Mouse (Mus musculus) kidney, adult 18-20 months (tissue): ENCODE data around the gene Apobec3.
"Not testable (repeated sequence)": the region's sequence is repeated elsewhere in the genome, so short reads cannot be mapped to it uniquely, and the experiment has no call there.

Experiments used
- DNase-seq: peaks from one replicate; pipeline ENCODE4 v3.0.0; 2021

The Apobec3 gene

DNA sequence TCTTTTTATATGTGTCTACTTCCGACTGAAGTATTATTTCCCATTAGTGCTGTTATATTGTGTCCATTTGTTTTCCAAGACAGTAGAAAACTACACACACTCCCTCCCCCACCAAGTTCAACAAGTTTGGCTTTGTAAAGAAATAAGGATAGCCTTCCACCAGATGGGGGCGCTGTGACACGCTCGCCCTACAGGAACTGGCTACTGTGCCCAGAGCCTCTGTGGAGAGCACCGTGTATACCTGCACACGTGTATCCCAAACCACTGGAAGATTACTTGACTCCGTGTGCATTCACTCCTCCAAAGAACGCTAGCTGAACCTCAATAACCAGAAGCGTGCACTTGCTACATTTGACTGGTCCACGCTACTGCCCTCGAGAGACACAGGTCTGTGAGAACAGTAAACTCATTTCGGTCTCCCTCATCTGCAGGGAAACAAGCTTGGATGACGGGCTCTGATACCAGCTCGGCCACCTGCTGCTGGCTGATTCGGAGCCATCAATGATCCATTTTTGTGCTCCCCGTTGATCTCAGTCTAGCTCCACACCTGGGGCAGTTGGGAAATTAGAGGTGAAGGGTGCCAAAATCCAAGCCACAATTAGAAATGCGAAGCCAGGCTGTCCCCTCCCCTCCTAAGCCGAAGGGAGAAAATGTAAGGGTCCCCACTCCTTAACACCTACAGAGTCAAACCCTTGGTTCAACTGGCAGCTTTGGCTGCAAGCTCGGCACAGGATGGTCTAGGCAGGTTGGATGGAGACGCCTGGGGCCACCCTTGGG is at the start of gene Apobec3:
Gene Apobec3, plus strand, starts transcription at position 224 of the 777 bp plus-strand sequence.
- DNase-seq, result peak; percentile 61

DNA sequence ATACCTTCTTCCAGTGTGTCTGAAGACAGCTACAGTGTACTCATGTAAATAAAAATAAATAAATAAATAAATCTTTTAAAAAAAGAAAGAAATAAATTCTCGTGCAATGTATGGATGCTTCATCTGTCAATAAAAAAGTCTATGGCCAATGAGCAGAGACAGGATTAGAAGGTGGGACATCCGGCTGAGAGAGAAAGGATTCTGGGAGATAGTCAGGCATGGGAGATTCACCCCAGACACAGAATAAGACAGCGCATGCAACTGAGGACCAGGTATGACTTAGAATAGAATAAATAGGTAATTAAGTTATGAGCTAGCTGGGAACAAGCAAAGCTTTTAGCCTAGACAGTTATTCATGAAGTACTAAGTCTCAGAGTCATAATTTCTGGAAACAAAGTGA is 48.5 kb upstream of the Apobec3 start:
- DNase-seq, result no peak

DNA sequence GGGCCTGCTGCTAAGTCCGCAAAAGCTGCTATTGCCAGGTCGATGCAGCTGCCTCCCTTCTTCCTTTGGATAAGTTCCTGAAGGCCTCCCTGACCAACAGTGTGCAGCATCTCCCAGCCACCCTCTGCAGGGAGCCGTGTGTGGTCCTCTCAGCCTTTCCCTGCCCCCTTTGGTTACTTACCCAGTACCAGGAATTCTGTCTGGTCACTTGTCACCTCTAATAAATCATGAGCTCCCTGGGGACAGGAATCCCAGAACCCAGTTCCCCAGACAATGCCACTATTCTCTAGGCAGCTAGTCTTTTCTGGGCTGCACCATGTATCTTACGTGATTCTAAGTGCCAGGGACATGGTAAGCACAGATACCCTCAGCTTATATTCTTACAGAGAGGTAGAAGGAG is 45.5 kb upstream of the Apobec3 start:
- no peak for DNase-seq

DNA sequence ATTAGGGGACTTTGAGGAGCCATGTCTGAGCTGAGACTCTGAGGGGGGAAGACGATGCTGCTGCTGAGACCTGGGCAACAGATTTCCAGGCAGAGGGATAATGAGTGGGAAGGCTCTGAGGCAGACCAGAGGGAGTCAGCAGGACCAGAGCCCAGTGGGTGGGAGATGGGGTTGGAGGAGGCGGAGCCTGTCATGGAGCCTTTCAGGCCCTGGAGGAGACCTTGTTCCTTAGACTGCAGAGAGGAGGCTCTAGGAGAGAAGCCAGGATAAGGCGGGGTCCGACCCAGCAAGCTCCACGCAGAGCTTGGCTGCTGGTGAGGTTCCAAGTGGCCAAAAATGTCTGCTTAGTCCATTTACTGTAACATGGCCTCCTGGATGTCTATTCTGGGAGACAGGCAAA is 44.4 kb upstream of the Apobec3 start:
- DNase-seq, result no peak

DNA sequence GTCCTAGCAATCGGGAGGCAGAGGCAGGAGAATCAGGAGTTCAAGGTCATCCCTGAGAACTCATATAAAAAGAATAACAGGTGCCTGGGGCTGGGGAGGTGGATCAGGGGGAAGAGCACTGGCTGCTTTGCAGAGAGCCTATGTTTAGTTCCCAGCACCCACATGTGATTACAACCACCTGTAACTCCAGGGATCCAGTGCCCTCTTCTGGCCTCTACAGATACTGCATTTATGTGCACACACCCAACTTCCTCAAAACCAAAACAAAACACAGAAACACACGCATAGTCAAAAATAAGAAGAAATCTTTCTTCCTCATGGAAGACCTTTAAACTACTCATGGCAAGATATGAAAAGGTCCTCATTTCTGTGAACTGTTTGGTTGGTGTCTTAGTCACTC is 41.3 kb upstream of the Apobec3 start:
- no peak for DNase-seq

DNA sequence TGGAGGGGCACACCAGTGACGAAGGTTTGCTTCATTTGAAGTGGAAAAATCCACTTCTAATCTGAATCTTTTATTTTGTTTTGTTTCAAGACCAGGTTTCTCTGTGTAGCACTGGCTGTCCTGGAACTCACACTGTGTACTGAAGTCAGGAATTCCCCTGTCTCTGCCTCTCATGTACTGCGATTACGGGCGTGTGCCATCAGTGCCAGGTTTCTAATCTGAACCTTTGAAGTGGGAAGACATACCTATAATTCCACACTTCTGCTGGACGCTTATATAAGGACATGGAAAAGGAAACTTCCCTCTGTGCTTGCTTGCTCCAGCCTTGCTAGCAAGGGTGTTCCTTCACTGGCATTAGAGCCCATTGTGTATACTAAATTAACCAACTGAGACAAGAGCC is 32.5 kb upstream of the Apobec3 start:
- DNase-seq, result no peak

DNA sequence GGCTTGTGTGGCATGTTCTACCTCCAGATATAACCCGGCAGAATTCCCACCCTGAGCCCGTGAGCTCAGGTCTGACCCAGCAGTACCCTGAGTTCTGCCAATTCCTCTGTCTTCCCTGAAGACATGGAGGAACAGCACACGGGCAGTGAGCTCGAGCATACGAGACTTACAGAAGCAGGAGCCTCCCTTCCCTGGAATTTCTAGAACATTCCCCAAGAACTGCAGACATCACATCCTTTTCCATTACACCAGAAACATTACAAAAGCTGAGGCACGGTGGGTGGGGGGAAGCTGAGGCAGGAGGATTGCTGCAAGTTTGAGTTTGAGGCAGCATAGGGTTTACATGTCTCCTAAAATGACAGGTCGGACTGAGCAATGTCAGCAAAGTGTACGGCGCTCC is 31.6 kb upstream of the Apobec3 start:
- DNase-seq, result no peak

DNA sequence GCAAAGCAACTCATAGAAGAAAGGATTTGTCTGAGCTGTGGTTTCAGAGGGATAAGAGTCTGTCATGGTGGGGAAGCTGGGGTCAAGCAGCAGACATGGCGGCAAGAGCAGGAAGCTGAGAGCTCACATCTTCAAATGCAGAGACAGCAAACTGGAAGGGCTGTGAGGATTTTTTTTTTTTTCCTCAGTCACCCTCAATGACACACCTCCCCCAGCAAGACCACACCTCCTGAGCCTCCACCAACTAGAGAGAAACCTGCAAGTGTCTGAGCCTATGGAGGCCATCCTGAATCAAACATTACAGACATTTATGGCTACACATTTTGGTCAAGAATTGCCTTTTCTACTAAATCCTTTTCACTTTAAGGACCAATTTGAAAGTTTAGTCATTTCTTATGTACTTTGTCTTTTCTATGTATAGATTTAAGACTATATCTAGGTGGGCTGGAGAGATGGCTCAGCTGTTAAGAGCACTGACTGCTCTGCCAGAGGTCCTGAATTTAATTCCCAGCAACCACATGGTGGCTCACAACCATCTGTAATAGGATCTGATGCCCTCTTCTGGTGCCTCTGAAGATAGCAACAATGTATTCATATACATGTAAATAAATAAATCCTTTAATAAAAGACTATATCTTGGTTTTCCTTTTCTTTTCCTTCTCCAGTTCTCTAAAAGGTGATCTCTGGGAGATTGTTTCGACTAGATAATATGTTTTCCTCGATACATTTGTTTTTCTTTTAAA is 24.0 kb upstream of the Apobec3 start:
- DNase-seq, result no peak

DNA sequence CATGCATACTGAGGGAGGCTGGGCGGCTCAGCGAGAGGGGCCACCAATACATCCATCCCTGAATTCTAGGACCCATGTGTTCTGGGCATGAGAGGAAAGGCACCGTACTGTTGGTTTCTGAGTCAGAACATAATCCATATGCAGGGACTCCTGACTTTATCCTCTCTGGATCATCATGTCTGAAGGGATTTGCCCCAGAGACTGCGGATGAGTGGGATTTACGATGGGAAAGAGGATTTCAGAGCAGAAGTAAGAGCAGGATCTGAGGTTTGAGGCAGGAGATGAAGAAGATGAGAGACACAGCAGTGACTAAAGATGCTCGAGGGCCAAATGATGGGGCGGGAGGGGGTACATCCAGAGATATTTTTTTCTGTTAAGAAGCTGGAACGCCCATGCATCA is 17.9 kb upstream of the Apobec3 start:
- no peak for DNase-seq

DNA sequence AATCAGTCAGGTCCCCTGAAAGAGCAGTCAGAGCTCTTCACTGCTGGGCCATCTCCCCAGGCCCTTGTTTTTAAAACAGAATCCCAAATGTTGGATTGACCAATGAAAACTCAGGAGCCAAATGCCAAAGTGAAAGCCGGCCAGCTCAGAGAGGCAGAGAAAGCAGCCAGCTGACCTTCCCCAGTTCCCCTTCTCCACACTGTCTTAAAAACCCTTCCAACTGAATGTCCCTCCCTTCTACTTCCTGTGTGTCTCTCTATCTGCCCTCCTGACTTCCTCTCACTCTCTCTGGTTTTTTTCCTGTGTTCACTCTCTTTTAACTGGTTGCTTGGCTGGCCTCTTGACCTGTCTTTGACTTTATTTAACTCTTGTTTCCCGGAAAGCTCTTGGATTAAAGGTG is 17.5 kb upstream of the Apobec3 start:
- DNase-seq, result no peak

DNA sequence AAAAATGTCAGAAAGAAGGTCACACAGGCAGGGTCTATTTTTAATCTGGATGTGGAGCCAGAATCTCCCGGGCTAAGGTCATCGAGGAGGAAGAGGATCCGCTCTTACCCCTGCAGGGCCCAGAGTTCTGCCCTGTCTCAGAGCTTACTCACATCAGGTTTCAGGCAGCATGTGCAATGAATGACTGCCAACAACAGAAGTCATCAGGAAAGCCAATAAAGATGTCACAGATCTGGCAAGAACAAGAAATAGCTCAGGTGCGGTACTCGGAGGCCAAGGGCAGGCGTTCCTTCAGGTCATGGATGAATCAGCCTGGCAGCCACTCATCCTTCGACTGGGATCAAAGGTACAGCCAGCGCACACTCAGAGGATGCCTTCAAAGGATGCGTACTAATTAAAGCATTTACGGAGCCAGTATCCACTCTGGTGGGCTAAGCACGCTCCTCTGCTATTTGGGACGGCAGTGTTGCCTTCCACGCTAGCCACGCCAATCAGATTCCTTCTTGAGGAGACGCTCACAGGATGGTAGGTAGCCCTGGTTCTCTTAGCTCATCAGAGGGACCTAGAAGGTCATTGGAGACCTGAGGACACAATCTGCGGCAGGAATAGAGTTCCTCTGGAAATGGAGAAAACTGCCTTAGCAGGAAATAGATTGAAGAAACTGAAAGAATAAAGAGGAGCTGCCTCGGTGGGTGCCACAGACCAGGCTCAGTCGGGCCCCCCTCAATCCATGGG is 16.0 kb upstream of the Apobec3 start:
- no peak for DNase-seq

DNA sequence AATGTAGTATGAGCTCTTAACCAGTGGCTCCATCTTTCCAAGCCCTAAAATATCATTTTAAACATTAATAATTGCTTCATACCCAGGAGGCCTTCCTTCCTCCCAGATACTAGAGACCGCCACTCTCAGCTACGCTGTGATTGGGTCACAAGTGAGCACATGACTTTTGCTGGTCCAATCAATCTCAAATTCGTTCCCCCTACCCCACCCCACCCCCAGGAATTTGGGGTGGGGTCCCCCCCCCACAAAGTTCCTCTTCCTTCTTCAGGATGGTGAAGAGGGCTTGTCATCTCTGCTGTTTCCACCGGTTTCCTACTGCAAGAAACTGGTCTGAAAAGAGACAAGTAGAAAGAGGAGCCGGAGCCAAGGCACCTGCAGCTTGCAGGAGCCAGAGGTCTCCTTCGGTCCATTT is 12.7 kb upstream of the Apobec3 start:
- no peak for DNase-seq

DNA sequence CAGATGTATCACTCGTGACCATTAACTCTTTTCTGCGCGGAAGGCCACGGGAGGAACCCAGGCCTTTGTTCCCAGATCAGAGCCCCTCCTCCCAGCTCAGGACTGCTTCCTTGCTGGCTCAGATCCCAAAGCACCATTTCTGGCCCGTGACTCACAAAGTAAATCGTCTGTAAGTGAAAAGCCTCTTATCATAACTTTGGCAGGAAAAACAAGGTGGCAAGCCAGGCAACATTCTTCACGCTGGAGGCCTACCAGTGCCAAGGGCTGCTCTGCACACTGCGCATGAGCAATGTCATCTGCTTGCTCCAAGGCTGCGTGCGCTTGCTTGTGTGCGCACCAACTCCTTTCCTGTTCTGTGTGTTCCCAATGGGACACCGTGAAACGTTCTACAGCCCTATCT is 12.1 kb upstream of the Apobec3 start:
- peak; percentile 76 for DNase-seq

DNA sequence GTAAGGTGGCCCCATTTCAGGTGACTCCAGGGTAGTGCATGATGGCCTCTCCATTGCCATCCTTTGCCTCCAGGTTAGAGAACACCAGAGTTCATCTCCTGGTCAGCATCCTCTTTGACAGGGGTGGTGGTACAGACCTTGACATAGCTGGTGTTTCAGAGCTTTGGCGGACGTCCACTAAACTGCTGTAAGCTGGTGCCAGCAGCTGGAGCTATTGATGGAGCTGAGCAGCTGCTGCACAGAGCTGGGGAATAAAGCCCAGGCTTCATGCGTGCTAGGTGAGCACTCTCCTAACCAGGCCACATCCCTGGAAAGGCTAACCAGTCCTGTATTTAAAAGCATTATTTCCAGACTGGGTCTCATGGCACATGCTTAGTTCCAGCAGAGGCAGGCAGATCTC is 11.0 kb upstream of the Apobec3 start:
- no peak for DNase-seq

DNA sequence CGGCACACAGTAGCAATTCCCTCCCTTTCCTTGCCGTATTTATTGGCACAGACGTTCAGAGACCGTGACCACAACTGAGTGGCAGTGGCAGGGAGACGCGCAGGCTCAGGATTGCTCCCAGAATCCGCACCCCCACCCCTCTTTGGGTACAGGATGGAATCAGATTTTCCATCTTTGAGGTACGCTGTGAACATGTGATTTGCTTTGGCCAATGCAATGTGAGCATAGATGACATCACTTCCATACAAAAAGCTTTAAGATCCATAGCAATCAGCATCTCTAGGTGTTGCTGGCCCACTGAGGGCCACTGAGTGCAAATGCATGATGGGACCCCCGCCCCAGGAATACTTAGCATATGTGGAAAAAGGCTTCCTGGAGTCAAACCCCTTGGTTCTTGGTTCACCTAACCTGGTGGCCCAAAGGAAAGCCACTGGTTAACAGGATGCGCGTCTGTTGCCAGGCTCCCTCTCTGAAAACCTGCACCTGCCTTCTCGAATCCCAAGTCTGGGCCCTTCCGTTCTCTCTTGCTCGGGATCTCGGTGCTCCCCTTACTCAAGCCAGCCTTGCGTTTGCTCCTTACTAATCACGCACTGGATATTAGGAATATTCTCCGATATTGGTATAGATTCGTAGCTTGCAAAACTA is 8.7 kb upstream of the Apobec3 start:
- DNase-seq, result no peak

DNA sequence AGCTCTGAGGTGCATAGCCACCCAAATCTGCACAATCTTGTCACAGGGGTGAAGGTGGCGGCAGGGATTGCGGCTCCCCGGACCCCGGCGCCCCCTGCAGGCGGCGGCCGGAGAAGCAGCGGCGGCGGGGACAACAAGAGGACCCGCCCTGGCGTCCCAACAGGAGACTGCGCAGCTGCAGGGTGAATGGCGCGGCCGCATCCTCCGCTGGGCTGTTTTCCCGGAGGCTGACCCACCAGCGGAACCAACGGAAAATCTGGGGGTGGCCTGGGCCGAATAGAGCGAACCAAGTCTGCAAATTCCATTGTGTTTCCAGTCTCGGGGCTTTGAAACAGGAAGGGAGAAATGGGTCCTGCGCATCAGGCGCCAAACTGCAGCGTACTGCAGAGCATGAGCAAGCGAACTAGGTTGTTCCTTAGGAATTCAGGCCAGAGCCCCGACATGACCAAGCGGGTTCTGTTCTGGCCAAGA is 8.1 kb upstream of the Apobec3 start:
- peak; percentile 94 for DNase-seq

DNA sequence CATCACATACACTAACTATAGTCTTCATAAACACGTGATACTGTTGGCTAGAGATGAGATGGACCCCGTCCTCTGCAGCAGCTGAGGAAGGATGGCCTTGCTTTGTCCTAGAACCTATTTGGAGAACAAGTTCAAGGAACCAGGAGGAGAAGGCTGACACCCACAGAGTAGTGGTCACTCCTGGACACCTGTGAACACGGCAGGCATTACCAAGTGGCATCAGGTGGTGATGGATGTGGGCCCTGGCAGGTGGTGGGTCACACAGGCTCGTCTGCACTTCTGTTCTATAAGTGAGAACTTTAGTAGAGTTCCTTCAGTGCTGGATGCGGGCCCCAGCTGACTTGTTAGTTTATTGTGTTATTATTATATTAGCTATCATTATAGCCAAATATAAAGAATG is 6.6 kb upstream of the Apobec3 start:
- DNase-seq, result no peak

DNA sequence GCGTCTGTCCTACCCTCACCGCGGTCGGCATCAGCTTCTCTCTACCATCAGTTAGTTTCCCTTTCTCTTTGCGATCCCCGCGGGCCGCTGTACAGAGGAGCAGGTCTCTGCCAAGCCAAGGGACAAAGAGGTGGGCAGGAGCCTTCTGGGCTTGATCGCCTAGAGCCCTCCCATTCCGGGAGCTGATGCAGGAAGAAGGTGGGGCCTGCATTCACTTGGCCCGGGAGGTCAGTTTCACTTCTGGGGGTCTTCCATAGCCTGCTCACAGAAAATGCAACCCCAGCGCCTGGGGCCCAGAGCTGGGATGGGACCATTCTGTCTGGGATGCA is 718 bp downstream of the Apobec3 start:
- DNase-seq, result peak; percentile 59

DNA sequence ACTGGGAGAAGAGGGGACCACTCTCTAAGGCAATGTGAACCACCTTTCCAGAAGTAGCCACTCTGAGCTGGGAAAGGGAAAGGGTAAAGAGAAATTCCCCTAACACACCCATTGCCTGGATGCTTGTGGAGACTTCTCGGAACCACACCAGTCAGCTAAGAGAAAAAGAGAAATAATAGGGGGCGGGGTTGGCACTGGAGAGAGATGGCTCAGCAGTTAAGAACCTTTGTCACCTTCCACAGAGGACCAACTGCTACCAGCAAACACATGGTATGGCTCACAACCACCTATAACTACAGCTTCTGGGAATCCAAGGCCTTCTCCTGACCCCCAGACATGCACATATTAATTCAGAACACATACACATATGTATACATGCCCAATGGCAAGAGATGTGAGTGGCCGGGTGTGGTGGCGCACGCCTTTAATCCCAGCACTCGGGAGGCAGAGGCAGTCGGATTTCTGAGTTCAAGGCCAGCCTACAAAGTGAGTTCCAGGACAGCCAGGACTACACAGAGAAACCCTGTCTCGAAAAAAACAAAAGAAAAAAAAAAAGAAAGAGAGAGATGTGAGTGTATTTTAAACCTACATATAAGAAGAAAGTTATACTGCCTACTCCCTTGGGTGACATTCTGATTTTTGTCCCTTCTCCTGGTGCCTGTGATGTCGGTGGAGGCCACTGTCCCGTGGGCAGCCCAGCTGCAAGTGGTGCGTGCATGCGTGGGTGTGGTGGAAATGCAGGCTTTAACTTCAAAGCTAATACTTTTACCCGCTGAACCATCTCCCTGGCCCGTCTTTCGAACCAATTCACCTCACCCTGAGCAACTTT is 1.8 kb downstream of the Apobec3 start:
- DNase-seq, result no peak

DNA sequence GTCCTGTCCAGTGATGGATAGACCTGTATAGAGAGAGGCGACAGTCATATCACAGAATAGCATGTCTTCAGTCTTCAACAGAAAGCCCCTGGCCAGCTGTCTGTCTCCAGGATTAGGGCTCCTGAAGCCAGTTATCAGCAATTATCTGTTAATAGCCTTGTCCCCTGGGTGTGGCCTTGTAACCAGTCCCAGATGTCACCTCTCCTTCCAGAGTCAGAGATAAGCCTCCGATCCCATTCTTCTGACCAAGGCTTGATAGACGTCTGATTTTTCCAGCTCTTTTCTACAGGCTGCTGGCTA is 2.3 kb downstream of the Apobec3 start:
- DNase-seq, result no peak

DNA sequence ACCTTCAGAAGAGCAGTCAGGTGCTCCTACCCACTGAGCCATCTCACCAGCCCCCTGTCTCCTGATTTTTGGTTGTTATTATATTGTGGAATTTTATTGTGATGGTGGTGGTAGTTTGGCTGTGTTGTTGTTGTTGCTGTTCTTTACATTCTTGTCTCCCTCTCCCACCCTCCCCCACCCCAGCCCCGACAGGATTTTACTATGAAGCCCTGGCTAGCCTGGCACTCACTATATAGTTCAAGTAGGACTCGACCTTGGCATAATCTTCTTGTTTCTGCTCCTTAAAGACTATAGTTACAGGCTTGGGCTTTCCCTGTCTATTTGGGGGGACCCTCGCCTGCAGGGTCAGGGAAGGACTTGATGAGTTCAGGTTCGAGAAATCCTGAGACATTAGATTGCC is 2.9 kb downstream of the Apobec3 start:
- no peak for DNase-seq

DNA sequence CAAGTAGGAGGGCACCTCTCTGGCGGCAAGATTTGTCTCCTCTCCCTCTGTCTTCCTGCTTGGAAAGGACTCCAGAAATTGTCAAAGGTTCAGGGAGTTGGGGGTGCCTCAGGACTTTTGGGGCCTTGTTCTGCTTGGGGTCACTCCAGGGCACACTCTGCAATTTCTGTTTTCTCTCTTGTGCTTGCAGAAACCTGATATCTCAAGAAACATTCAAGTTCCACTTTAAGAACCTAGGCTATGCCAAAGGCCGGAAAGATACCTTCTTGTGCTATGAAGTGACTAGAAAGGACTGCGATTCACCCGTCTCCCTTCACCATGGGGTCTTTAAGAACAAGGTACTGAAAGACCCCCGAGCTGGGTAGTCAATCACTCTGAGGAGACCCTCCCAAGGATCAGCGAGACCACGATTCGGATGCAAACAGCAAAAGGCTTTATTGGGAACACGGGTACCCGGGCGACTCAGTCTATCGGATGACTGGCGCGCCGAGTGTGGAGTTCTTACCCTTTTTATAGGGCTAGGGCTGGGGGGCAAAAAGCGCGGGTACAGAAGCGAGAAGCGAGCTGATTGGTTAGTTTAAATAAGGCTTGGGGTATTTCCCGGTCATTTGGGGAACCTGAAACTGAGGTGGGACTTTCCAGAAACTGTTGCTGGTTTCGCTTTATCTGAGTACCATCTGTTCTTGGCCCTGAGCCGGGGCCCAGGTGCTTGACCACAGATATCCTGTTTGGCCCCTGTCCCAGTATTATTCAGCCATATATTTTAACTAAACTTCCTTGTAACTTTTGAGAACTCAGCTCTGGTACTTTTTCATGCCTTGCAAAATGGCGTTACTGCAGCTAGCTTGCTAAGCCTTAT is 4.0 kb downstream of the Apobec3 start:
- not testable (repeated sequence) for DNase-seq
